Mouse (Mus musculus): Measurements from ENCODE around the gene Ptcd2. TPM values are rescaled to one million over a fixed set of nuclear protein-coding genes. Genes with fewer than 3 reads are reported as not detected.

Gene Ptcd2
- polyA plus RNA-seq, 1 experiment from 2014 or later = 42.3 TPM

Other genes starting within 250 kb of the Ptcd2 start
- gene Zfp366, start 159.9 kb downstream of the Ptcd2 start, polyA plus RNA-seq (2015; fragmentation: Nextera tagmentation; extraction: Ambion mirVana) = 0.57 and 0.68 TPM in 2 replicates
- gene Mrps27, start 81 bp upstream of the Ptcd2 start, polyA plus RNA-seq (2015; fragmentation: Nextera tagmentation; extraction: Ambion mirVana) = 56.7 and 63.2 TPM in 2 replicates
- gene Map1b, start 171.8 kb upstream of the Ptcd2 start, polyA plus RNA-seq (2015; fragmentation: Nextera tagmentation; extraction: Ambion mirVana) = 131 and 137 TPM in 2 replicates

Measured in stomach, embryonic 15.5 days (tissue).